Mouse (Mus musculus) liver, embryonic 16.5 days (tissue): Measurements from ENCODE around the gene Ccnd1. TPM values are rescaled to one million over a fixed set of nuclear protein-coding genes. Genes with fewer than 3 reads are reported as not detected.

ENCODE experiments used
- ATAC-seq: fragments of 200-750 bp; cut with Nextera tagmentation; 2 replicates; pipeline ENCODE4 v1.8.0; 2017; ENCODE audit warnings: low read depth, mild to moderate bottlenecking, moderate number of reproducible peaks, moderate library complexity
- H3K27ac ChIP-seq: fragments of 300-500 bp; sonication (generic); 2 replicates; pipeline ENCODE4 v1.5.1; 2014; ENCODE audit warnings: mild to moderate bottlenecking, low read length
- H3K27me3 ChIP-seq: fragments of 300-500 bp; sonication (generic); 2 replicates; pipeline ENCODE4 v1.6.1; 2014; ENCODE audit warnings: low read depth, low read length, mixed read lengths; ENCODE audit not compliant: control insufficient read depth, insufficient read depth
- H3K36me3 ChIP-seq: fragments of 300-500 bp; sonication (generic); 2 replicates; pipeline ENCODE4 v1.6.1; 2014; ENCODE audit warnings: mild to moderate bottlenecking; ENCODE audit not compliant: control insufficient read depth, insufficient read depth
- H3K4me1 ChIP-seq: fragments of 300-500 bp; sonication (generic); 2 replicates; pipeline ENCODE4 v1.6.1; 2014; ENCODE audit warnings: low read depth, low read length, mixed read lengths; ENCODE audit not compliant: control insufficient read depth
- H3K4me2 ChIP-seq: fragments of 300-500 bp; sonication (generic); 2 replicates; pipeline ENCODE4 v1.6.1; 2014; ENCODE audit warnings: low read depth, low read length, mixed read lengths
- H3K4me3 ChIP-seq: fragments of 300-500 bp; sonication (generic); 2 replicates; pipeline ENCODE4 v1.5.1; 2014; ENCODE audit warnings: low read depth, mild to moderate bottlenecking, low read length
- H3K9ac ChIP-seq: fragments of 300-500 bp; sonication (generic); 2 replicates; pipeline ENCODE4 v1.6.1; 2014; ENCODE audit warnings: low read depth, low read length
- H3K9me3 ChIP-seq: fragments of 300-500 bp; sonication (generic); replicated peaks from 2 replicates; pipeline ENCODE4 v1.6.1; 2016; ENCODE audit warnings: low read length; ENCODE audit not compliant: control insufficient read depth
- WGBS: fragments of 180-500 bp; shearing (Covaris S2); extraction: QIAGEN DNeasy Blood & Tissue Kit; methylation state at CpG from one replicate; pipeline ENCODE4 v1.1.7; 2014; ENCODE audit not compliant: insufficient replicate concordance; 5-methylcytosine and 5-hydroxymethylcytosine counted together
- polyA plus RNA-seq: library from polyadenylated mRNA; unstranded; fragments of >200 nt; fragmentation: Nextera tagmentation; extraction: Ambion mirVana; gene quantifications from 2 replicates; pipeline ENCODE4 v1.2.1, GENCODE M21; 2015

The Ccnd1 gene
- polyA plus RNA-seq, 1 experiment from 2014 or later, result 20.5 TPM

DNA sequence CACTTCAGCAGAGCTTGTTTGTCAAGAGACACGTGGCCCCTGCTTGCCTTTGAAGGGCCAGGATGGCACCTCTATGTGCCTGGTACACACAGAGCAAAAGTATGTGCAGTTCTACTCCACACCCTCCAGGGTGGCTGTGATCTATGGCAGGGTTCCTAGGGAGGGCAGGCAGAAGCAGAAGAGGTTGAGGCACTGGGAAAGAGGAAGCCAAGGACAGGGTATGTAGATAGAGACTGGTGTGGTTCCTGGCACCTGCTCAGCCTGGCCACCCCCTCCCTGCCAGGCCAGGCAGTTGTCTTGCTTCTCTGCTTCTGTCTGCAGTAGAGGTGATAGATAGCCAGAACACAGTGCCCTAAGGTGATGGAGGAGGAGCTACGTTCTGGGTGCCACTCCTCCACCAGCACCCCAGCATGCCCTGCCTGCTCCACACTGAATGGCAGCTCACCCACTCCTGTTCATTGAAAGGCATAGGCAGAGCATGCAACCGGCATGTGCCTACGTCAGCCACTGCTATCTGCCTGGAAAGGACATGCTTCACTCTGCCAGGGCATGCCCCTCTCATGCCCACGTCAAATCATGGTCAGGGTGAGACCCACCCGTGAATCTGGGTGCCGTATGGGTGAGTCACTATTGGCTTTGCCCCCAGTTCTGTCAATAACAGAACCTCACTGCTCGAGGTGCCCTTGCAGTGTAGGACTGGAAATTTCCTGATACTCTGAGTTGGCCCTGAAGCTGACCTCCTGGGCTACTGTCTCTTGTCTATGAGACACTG, 31.5 kb upstream of the Ccnd1 start:
- no peaks in the 10 kb centered on the region for H3K27me3 ChIP-seq
- H3K9ac ChIP-seq, result no peak overlapping the region
- ATAC-seq, result no peak
- no peak overlapping the region for H3K4me2 ChIP-seq
- H3K4me1 ChIP-seq, result no peaks in the 10 kb centered on the region
- 49% methylated on average over 8 of the region's 8 CpGs for WGBS
- H3K36me3 ChIP-seq, result no peaks in the 10 kb centered on the region
- no peak overlapping the region for H3K27ac ChIP-seq
- no peak overlapping the region for H3K4me3 ChIP-seq
- no peaks in the 10 kb centered on the region for H3K9me3 ChIP-seq

- Histone ChIP-seq H3K4me3 (no peak overlapping the region), H3K27me3 (no peaks in the 10 kb centered on the region), H3K9ac (no peak overlapping the region), H3K4me2 (no peak overlapping the region), H3K27ac (no peak overlapping the region), H3K36me3 (no peaks in the 10 kb centered on the region), H3K9me3 (no peaks in the 10 kb centered on the region), H3K4me1 (no peaks in the 10 kb centered on the region)
- 51% methylated on average over 5 of the region's 5 CpGs for WGBS
- ATAC-seq, result no peak
These were observed 26.2 kb upstream of the Ccnd1 start for GRCm38 (mm10) chr7:144965893-144966292.

GRCm38 (mm10) chr7:144964316-144964715, 24.6 kb upstream of the Ccnd1 start:
- no peak for ATAC-seq
- Histone ChIP-seq H3K36me3 (no peaks in the 10 kb centered on the region), H3K9ac (no peak overlapping the region), H3K4me1 (no peaks in the 10 kb centered on the region), H3K9me3 (no peaks in the 10 kb centered on the region), H3K4me2 (no peak overlapping the region), H3K4me3 (no peak overlapping the region), H3K27ac (no peak overlapping the region), H3K27me3 (no peaks in the 10 kb centered on the region)
- WGBS, result 39% methylated on average over 4 of the region's 4 CpGs

GRCm38 (mm10) chr7:144963911-144964310, 24.2 kb upstream of the Ccnd1 start:
- Histone ChIP-seq H3K4me2 (no peak overlapping the region), H3K9ac (no peak overlapping the region), H3K4me1 (no peaks in the 10 kb centered on the region), H3K4me3 (no peak overlapping the region), H3K27me3 (no peaks in the 10 kb centered on the region), H3K27ac (no peak overlapping the region), H3K36me3 (no peaks in the 10 kb centered on the region), H3K9me3 (no peaks in the 10 kb centered on the region)
- ATAC-seq, result no peak
- 61% methylated on average over 1 of the region's 1 CpGs for WGBS

DNA sequence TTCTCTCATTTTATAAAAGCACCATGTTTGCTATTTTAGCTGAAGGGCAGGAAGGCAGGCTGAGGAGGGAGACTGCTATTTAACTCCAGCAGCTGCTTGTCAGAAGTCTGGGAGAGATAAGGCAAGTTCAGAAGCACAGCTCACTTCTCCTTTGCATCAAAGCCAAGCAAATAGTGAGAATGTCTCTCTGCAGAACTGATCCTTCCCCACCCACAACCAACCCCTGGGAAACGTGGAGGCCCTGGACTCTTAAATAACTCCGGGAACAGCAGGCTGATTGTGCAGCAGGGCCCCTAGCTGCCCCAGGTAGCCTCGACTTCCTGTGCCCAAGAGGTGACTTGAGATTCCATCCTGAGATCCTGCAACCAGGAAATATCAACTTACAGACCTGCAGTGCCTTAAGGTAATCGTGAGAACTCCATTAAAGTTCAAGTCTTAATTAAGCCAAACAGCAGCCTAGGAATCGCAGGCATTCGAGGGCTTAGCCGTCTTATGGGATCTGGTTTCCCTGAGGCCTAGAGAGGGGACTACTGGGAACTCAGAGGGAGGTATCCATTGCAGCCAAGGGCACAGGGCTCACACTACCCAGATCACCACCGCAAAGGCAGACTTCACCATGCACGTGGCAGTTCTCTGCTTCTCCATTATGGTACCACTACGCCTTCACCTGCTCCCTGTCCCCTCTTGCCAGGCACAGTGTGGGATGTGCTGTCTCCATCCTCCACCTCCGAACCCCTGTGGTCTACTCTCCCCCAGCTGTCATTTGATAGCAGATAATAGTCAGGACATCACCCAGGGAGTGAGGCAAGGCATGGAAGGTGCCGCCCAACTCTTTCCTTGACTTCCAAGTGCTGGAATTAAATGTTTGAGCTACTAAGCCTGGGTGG, 19.0 kb upstream of the Ccnd1 start:
- Histone ChIP-seq H3K4me2 (no peak overlapping the region), H3K36me3 (no peaks in the 10 kb centered on the region), H3K9ac (no peak overlapping the region), H3K9me3 (no peaks in the 10 kb centered on the region), H3K27ac (no peak overlapping the region), H3K4me3 (no peak overlapping the region), H3K4me1 (no peaks in the 10 kb centered on the region), H3K27me3 (no peaks in the 10 kb centered on the region)
- WGBS, result 51% methylated on average over 12 of the region's 12 CpGs
- no peak for ATAC-seq

DNA sequence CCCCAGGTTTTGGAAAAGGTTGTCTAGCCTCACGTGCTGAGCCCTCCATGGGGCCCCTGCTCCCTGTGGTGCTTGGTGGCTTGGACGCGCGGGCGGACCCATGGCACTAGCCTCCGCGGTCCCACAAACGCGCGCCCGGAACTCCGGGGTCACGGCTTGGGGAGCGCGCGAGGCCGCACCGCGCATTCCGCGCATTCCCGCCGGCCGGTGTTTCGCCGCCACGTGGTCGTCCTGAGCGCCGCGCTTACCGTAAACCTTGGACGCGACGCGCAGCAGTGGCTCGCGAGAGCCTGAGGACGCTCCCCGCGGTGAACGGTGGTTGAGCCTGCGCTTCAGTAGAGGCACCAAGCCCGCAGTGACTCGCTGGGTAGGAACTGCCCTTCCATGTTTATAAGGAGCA, 3.5 kb upstream of the Ccnd1 start:
- peak overlapping the region; percentile 58 for H3K4me2 ChIP-seq
- ATAC-seq, result peak; percentile 35
- H3K27ac ChIP-seq, result no peak overlapping the region
- H3K9me3 ChIP-seq, result no peaks in the 10 kb centered on the region
- peaks cover 16% of the 10 kb centered on the region for H3K4me1 ChIP-seq
- H3K27me3 ChIP-seq, result peaks cover 56% of the 10 kb centered on the region
- no peaks in the 10 kb centered on the region for H3K36me3 ChIP-seq
- H3K9ac ChIP-seq, result 0 out of 2 replicates have a peak overlapping the region, but pooled peaks have one; percentile 11
- peak overlapping the region; percentile 41 for H3K4me3 ChIP-seq
- under 1% methylated on average over 45 of the region's 45 CpGs for WGBS

GRCm38 (mm10) chr7:144942744-144943135, 3.0 kb upstream of the Ccnd1 start:
- Histone ChIP-seq H3K4me1 (peaks cover 16% of the 10 kb centered on the region), H3K4me3 (peak overlapping the region; percentile 41), H3K9me3 (no peaks in the 10 kb centered on the region), H3K27me3 (peaks cover 61% of the 10 kb centered on the region), H3K27ac (no peak overlapping the region), H3K4me2 (peak overlapping the region; percentile 58), H3K36me3 (no peaks in the 10 kb centered on the region), H3K9ac (no peak overlapping the region)
- 2% methylated on average over 20 of the region's 20 CpGs for WGBS
- no peak for ATAC-seq

DNA sequence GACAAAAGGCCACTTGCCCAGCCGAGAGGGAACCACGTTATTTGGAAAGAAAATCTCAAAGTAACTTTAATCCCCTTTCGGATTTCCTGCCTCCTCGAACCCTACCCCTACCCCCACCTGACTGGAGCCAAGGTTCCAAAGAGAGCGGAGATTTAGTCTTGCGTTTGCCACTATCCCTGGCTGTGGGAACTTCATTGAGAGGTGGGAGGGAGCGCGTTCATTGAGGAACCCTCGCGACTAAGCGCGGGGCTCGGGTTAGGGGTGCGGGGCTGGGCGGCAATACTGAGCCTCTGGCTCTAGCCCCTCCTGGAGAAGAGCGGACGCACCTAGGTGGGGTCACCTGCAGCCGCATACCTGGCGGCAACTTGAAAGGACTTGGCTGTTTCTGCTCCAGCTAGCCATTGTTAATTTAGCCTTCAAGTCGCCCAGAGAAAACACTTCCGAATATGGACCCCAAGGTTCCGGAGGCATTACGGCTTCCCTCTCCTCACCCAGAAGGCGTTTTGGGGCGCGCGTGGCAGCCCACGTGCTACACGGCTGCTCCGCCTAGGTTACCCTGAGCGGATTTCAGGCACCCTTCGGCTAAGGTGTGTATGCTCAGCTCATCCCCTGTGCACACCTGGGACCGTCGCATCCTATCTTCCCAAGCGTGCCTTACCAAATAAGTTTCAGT, 2.5 kb upstream of the Ccnd1 start:
- Histone ChIP-seq H3K9ac (0 out of 2 replicates have a peak overlapping the region, but pooled peaks have one; percentile 7), H3K36me3 (no peaks in the 10 kb centered on the region), H3K27ac (no peak overlapping the region), H3K4me1 (peaks cover 16% of the 10 kb centered on the region), H3K4me2 (peak overlapping the region; percentile 58), H3K27me3 (peaks cover 65% of the 10 kb centered on the region), H3K4me3 (peak overlapping the region; percentile 41), H3K9me3 (no peaks in the 10 kb centered on the region)
- 1% methylated on average over 35 of the region's 35 CpGs for WGBS
- no peak for ATAC-seq
